Mouse (Mus musculus): ENCODE measurements around the gene Lefty2.

Lefty2 gene

GRCm38 (mm10) chr1:180901107-180901506, 8.2 kb downstream of the Lefty2 start:
- no peak for DNase-seq (ENCODE audit: low spot score)

- no peak for DNase-seq (ENCODE audit: low spot score)
Measured at GRCm38 (mm10) chr1:180902915-180903314, 10.0 kb downstream of the Lefty2 start.

- no peak for DNase-seq (ENCODE audit: low spot score)
Measured at GRCm38 (mm10) chr1:180903666-180904038, 10.7 kb downstream of the Lefty2 start.

GRCm38 (mm10) chr1:180904039-180904814, 11.3 kb downstream of the Lefty2 start, which contains the start of gene Pycr2:
Pycr2 (plus strand) TSS chr1:180904293.
- peak; percentile 93 for DNase-seq (ENCODE audit: low spot score)

- no peak for DNase-seq (ENCODE audit: low spot score)
Measured at GRCm38 (mm10) chr1:180904815-180905080, 11.8 kb downstream of the Lefty2 start.

GRCm38 (mm10) chr1:180905307-180905706, 12.4 kb downstream of the Lefty2 start:
- no peak for DNase-seq (ENCODE audit: low spot score)

GRCm38 (mm10) chr1:180905876-180906275, 13.0 kb downstream of the Lefty2 start:
- DNase-seq (ENCODE audit: low spot score) = no peak

GRCm38 (mm10) chr1:180906461-180907147, 13.7 kb downstream of the Lefty2 start:
- no peak for DNase-seq (ENCODE audit: low spot score)

- DNase-seq (ENCODE audit: low spot score) = no peak
Measured at GRCm38 (mm10) chr1:180911138-180911537, 18.2 kb downstream of the Lefty2 start.

- no peak for DNase-seq (ENCODE audit: low spot score)
Measured at GRCm38 (mm10) chr1:180911653-180912287, 18.9 kb downstream of the Lefty2 start.

- no peak for DNase-seq (ENCODE audit: low spot score)
Measured at GRCm38 (mm10) chr1:180912792-180913191, 19.9 kb downstream of the Lefty2 start.

GRCm38 (mm10) chr1:180913797-180914196, 20.9 kb downstream of the Lefty2 start:
- no peak for DNase-seq (ENCODE audit: low spot score)

GRCm38 (mm10) chr1:180916425-180916824, 23.5 kb downstream of the Lefty2 start:
- no peak for DNase-seq (ENCODE audit: low spot score)

- no peak for DNase-seq (ENCODE audit: low spot score)
Measured at GRCm38 (mm10) chr1:180917053-180917452, 24.1 kb downstream of the Lefty2 start.

- DNase-seq (ENCODE audit: low spot score) = peak; percentile 64
Measured at GRCm38 (mm10) chr1:180919686-180920085, 26.8 kb downstream of the Lefty2 start.

- no peak for DNase-seq (ENCODE audit: low spot score)
Measured at GRCm38 (mm10) chr1:180922273-180923048, 29.6 kb downstream of the Lefty2 start.

GRCm38 (mm10) chr1:180924737-180925136, 31.8 kb downstream of the Lefty2 start:
- DNase-seq (ENCODE audit: low spot score) = no peak

GRCm38 (mm10) chr1:180926286-180926685, 33.4 kb downstream of the Lefty2 start:
- no peak for DNase-seq (ENCODE audit: low spot score)

- no peak for DNase-seq (ENCODE audit: low spot score)
Measured at GRCm38 (mm10) chr1:180929599-180929998, 36.7 kb downstream of the Lefty2 start.

- DNase-seq (ENCODE audit: low spot score) = no peak
Measured at GRCm38 (mm10) chr1:180931106-180931505, 38.2 kb downstream of the Lefty2 start.

GRCm38 (mm10) chr1:180933659-180934058, 40.8 kb downstream of the Lefty2 start:
- DNase-seq (ENCODE audit: low spot score) = no peak
